Mouse (Mus musculus) left cerebral cortex, postnatal 25 days (tissue): ENCODE measurements around the gene Mdh2. TPM values are rescaled to one million over a fixed set of nuclear protein-coding genes. Genes with fewer than 3 reads are reported as not detected.

Experiments used
- DNase-seq, 2 experiments: peaks; one replicate each; pipeline ENCODE4 v3.0.0; 2022; ENCODE audit warnings: low spot score in 2 of 2, mixed read lengths in 1 of 2
- intact Hi-C: fragments of 180-260 bp; cut with DNase I; formaldehyde crosslinking; loops from one replicate; pipeline ENCODE4 v1.15.1; 2025
- total RNA-seq, 2 experiments: library from RNA; stranded (reverse); gene quantifications; 2 replicates each; pipeline ENCODE4 v1.2.3; 2021

Mdh2 gene
- total RNA-seq, 2 experiments from 2014 or later: 389 to 397 TPM

- intact Hi-C loops: loop anchor here (5.0 kb wide), 1 partner anchor 368 kb away; no protein-coding TSS in a partner anchor
- DNase-seq: no peak
Observed at GRCm38 (mm10) chr5:135764971-135765370, 13.3 kb upstream of the Mdh2 start.

GRCm38 (mm10) chr5:135772519-135772918, 5.8 kb upstream of the Mdh2 start:
- DNase-seq: no peak
- intact Hi-C loops: no loop called here

GRCm38 (mm10) chr5:135776546-135776945, 1.7 kb upstream of the Mdh2 start:
- intact Hi-C loops: loop anchor here (5.0 kb wide), 1 partner anchor 384 kb away; the partner anchor contains the start of gene Pom121

GRCm38 (mm10) chr5:135777796-135778470, 347 bp upstream of the Mdh2 start, which contains the start of gene Styxl1:
Gene Styxl1, minus strand, starts transcription at chr5:135778385.
- no peak for DNase-seq
- intact Hi-C loops: loop anchor here (5.0 kb wide), 1 partner anchor 386 kb away; the partner anchor contains the start of gene Pom121

More at GRCm38 (mm10) chr5:135776546-135776945, 1.7 kb upstream of the Mdh2 start:
- no peak for DNase-seq

DNA sequence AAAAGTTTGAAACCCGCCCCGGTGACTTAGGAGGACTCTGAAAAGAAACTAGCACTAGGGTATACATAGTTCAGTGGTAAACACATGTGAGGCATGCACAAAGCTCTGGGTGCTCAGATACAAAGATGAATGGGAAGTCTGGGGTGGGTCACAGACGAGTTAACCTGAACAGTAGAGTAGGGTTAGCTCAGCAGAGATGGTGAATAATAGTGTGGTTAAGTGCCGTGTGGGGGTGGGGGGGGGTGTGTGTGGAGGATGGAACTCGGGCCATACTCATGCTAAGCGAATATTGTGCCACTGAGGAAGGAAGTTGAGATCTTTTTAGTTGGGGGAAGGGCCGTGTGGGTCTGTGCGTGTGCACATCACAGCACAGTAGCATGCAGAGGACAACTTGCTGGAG, 2.1 kb downstream of the Mdh2 start:
- no peak for DNase-seq
- intact Hi-C loops: no loop called here

GRCm38 (mm10) chr5:135782901-135783300, 4.6 kb downstream of the Mdh2 start:
- intact Hi-C loops: no loop called here
- DNase-seq: no peak

GRCm38 (mm10) chr5:135793996-135794858, 15.9 kb downstream of the Mdh2 start:
- intact Hi-C loops: loop anchor here (1.0 kb wide), 1 partner anchor 61 kb away; no protein-coding TSS in a partner anchor
- peak; percentile 90 to 93 for DNase-seq

GRCm38 (mm10) chr5:135794859-135795181, 16.5 kb downstream of the Mdh2 start:
- DNase-seq: no peak
- intact Hi-C loops: loop anchor here (1.0 kb wide), 1 partner anchor 60 kb away; no protein-coding TSS in a partner anchor

DNA sequence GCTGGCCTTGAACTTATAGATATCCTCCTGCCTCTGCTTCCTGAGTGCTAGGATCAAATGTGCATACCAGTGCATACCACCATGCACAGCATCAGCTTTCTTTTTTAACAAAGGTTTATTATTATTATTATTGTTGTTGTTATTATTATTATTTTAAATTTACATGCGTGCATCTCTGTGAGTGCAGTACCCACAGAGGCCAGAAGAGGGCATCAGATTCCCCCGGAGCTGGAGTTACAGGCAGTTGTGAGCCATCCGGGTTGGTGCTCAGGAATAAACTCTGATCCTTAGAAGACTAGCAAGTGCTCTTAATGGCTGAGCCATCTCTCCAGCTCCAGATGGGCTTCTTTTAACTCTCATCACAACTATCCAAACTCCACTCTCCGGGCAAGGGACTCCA, 21.5 kb downstream of the Mdh2 start:
- intact Hi-C loops: no loop called here
- DNase-seq: no peak

DNA sequence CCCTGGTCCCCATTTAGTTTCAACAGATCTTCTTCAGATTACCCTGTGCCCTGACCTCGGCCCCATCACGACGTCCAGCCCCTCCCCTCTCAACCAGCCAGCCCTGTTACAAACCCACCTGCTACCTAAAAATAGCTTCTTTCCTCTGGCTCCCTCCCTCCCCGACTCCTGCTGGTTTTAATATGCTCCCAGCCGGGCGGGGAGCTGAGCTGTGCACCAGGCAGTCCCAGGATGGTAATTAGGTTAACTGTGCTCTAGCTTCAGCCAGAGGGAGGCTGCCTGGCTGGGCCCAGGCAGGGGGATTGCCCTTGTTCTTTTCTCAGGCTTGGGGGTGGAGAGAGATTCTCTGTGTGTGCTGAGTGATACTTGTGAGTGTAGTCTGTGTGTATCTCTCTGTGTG, 22.6 kb downstream of the Mdh2 start:
- no peak for DNase-seq
- intact Hi-C loops: no loop called here

DNA sequence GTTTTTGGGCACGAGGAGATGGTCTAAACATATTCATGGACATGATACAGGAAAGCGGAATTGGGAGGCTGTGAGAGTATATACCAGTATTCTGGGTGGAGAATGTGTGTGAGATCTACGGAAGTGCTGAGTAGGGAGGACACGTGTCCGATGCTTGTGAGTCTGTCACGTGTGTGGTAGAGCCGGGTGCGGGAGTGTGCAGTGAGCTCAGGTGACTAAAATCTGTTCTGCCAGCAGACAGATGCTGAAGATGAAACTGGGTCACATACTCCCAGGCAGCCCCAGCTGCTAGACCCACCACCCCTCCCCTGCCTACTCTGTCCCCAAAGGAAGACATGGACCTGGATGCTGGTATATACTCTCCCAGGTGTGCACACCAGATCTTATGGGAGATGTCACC, 24.4 kb downstream of the Mdh2 start:
- intact Hi-C loops: no loop called here
- peak; percentile 27 to 56 for DNase-seq

DNA sequence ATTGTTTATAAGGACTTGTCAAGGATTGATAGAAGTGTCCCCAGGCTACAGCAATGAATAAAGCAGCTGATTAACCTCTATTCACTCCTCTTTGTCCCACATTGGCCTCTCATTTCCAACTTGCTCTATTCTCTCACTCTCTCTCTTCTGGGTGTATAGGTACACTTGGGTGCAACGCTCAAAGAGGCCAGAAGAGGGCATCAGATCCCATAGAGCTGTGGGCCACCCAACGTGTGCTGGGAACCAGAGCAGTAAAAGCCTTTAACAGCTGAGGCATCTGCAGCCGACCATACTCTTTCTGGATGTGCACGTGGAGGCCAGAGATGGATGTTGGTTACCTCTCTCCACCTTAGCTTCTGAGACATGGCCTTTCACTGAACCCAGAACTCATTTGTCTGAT, 24.9 kb downstream of the Mdh2 start:
- intact Hi-C loops: no loop called here
- DNase-seq: no peak

DNA sequence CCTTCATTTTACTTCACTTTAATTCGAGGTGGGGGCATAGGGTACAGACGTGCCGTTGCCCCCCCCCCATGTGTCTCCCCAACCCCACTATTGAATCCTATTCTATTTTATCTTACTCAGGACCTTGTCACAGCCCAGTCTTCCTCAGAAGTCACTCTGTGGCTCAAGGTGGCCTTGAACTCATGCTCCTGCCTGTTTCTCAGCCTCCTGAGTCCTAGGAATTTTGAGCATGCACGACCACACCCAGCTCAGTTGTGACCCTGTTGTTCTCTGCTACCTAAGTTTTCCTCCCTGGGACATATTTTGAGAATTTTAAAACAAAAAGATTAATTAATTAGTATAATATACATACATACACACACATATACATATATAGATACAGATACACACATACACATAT, 25.4 kb downstream of the Mdh2 start:
- intact Hi-C loops: no loop called here
- DNase-seq: no peak

GRCm38 (mm10) chr5:135804735-135805134, 26.5 kb downstream of the Mdh2 start:
- intact Hi-C loops: no loop called here
- DNase-seq: no peak

GRCm38 (mm10) chr5:135806555-135807262, 28.4 kb downstream of the Mdh2 start, which contains the start of gene Srrm3:
Gene Srrm3, plus strand, starts transcription at chr5:135806890.
- intact Hi-C loops: loop anchor here (1.0 to 2.0 kb wide), 2 partner anchors 28 to 44 kb away; no protein-coding TSS in a partner anchor
- peak; percentile 89 to 95 for DNase-seq

- intact Hi-C loops: loop anchor here (1.0 to 2.0 kb wide), 2 partner anchors 27 to 44 kb away; no protein-coding TSS in a partner anchor
- DNase-seq: peak; percentile 43 to 74
Observed at GRCm38 (mm10) chr5:135807263-135807637, 29.0 kb downstream of the Mdh2 start.

- intact Hi-C loops: no loop called here
- peak; percentile 54 to 84 for DNase-seq
Observed at GRCm38 (mm10) chr5:135812991-135813390, 34.7 kb downstream of the Mdh2 start.

- DNase-seq: peak in 1 of 2 experiments; percentile 53
- intact Hi-C loops: no loop called here
Observed at GRCm38 (mm10) chr5:135818491-135818890, 40.2 kb downstream of the Mdh2 start.

- DNase-seq: peak in 1 of 2 experiments; percentile 55
- intact Hi-C loops: no loop called here
Observed at GRCm38 (mm10) chr5:135822316-135822944, 44.1 kb downstream of the Mdh2 start.
